Mouse (Mus musculus) Patski (cell line): ENCODE data around the gene Trappc2l. TPM values are rescaled to one million over a fixed set of nuclear protein-coding genes. Genes with fewer than 3 reads are reported as not detected.

Experiments used
- ATAC-seq: fragments of 100-300 bp; one replicate; pipeline ENCODE4 v1.8.0; 2021
- CTCF ChIA-PET: fragments of 350-600 bp; sonication (Branson Sonifier 250); formaldehyde crosslinking; loops from one replicate; lab custom pipeline; 2022; ENCODE audit warnings: inconsistent platforms; lab: Charles Lee
- POLR2A ChIA-PET: fragments of 350-600 bp; sonication (Branson Sonifier 250); formaldehyde crosslinking; loops from one replicate; lab custom pipeline; 2022; ENCODE audit warnings: antibody characterized with exemption, inconsistent platforms; lab: Charles Lee
- DNase-seq: peaks from one replicate; pipeline ENCODE4 v3.0.0-alpha.2; 2011; ENCODE audit warnings: low read depth, low spot score
- H3K27me3 ChIP-seq: fragments of 371-371 bp; one replicate; pipeline ENCODE4 v1.5.1; 2021
- CTCF ChIP-seq: fragments of 100-300 bp; IDR thresholded peaks from one replicate; pipeline ENCODE4 v1.5.1; 2021
- in situ Hi-C: fragments of 300-500 bp; cut with MboI; formaldehyde crosslinking; loops from 3 replicates; pipeline ENCODE4 v1.11.1; 2018; ENCODE audit warnings: low pct_unique_long_range_greater_than_20kb, mixed read lengths
- polyA plus RNA-seq: library from polyadenylated mRNA; unstranded; gene quantifications from one replicate; pipeline ENCODE4 v1.2.3, GENCODE M21; 2021

Trappc2l gene
- polyA plus RNA-seq, 1 experiment from 2014 or later: 99.5 TPM

GRCm38 (mm10) chr8:122636803-122637175 is 25.3 kb downstream of the Trappc2l start:
- no peak for DNase-seq
- ATAC-seq: no peak

GRCm38 (mm10) chr8:122637230-122637629 is 25.8 kb downstream of the Trappc2l start:
- DNase-seq (no peak), ATAC-seq (no peak)
- in situ Hi-C loops: no loop called here
- ChIA-PET CTCF (no interaction called here), POLR2A (no interaction called here)
- peaks cover 4% of the 10 kb centered on the region for H3K27me3 ChIP-seq
- TF ChIP-seq CTCF: no peak

More at GRCm38 (mm10) chr8:122636803-122637175, 25.3 kb downstream of the Trappc2l start:
- H3K27me3 ChIP-seq: peaks cover 4% of the 10 kb centered on the region
- in situ Hi-C loops: no loop called here
- ChIA-PET CTCF (no interaction called here), POLR2A (no interaction called here)
- TF ChIP-seq CTCF: no peak

- ChIA-PET CTCF (no interaction called here), POLR2A (no interaction called here)
- ATAC-seq (no peak), DNase-seq (no peak)
- in situ Hi-C loops: no loop called here
- no peak for TF ChIP-seq CTCF
- peaks cover 4% of the 10 kb centered on the region for H3K27me3 ChIP-seq
Measured at GRCm38 (mm10) chr8:122638601-122639000, 27.2 kb downstream of the Trappc2l start.

DNA sequence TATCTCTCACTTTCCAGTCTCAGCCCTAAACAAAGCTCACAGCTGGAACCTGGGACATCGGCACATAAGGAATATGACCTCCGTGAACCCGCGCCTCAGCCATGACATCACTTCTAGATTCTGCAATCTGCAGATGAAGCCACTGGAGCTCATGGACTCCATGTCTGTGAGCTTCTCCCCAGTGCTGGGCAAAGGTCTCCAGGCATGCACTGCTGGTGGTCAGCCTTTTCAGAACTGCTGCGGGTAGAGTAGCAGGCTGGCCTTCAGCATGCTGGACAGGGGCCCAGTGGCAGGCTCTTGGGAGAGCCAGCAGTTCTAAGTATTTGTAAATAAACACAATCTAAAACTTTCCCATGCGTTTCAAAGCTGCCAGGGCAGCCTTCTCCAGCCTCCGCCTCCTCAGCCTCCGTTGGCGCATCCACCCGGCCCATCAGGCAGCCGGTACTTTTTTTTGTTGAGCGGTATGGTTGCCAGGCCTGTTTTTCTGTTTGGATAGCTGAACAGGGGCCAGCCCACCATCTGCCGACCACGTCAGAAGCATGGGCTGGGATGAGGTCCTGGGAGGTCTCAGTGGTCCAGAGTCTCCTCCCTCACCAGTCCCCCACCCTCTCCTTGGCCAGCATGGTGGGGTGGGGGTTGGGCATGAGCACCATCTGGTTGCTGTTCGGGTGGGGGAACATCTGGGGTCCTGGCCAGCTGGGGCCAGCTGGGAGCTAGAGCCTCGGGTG is 28.2 kb downstream of the Trappc2l start:
- ChIA-PET CTCF (interaction anchor here (2.1 kb wide), 1 partner anchor 14 kb away, joined by 5 read pairs; no protein-coding TSS in a partner anchor), POLR2A (interaction anchor here (0.7 kb wide), 1 partner anchor 17 kb away, joined by 3 read pairs; the partner anchor contains the start of gene Pabpn1l)
- DNase-seq: no peak
- TF ChIP-seq CTCF: no peak
- peaks cover 4% of the 10 kb centered on the region for H3K27me3 ChIP-seq
- no peak for ATAC-seq
- in situ Hi-C loops: no loop called here

GRCm38 (mm10) chr8:122640825-122641224 is 29.4 kb downstream of the Trappc2l start:
- in situ Hi-C loops: no loop called here
- ChIA-PET POLR2A (no interaction called here), CTCF (interaction anchor here (2.1 kb wide), 1 partner anchor 15 kb away, joined by 5 read pairs; no protein-coding TSS in a partner anchor)
- H3K27me3 ChIP-seq: peaks cover 9% of the 10 kb centered on the region
- DNase-seq (no peak), ATAC-seq (no peak)
- no peak for TF ChIP-seq CTCF

DNA sequence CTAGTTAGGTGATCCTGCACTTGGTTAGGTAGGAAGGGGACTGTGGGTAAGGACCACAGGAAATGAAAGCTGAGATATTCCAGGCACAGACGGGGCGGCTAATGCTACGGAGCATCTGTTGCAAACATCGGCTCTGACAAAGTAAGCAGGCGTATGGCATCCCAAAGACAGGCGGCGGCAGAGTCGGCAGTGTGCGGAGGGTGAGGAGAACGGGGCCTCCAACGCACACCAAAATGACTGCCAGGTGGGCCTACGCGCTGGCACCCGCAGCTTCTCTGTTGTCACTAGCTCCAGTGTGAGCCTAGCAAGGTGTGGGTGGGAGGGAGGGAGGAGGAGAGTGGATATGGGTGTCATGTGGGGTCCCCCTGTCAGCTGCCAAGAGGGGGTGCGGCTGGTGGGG is 30.0 kb downstream of the Trappc2l start:
- no peak for ATAC-seq
- in situ Hi-C loops: no loop called here
- peaks cover 15% of the 10 kb centered on the region for H3K27me3 ChIP-seq
- POLR2A ChIA-PET: no interaction called here
- no peak for TF ChIP-seq CTCF
- CTCF ChIA-PET: interaction anchor here (1.1 to 2.1 kb wide), 2 partner anchors 10 to 16 kb away, joined by 3 to 5 read pairs; no protein-coding TSS in a partner anchor
- no peak for DNase-seq

GRCm38 (mm10) chr8:122642071-122642470 is 30.6 kb downstream of the Trappc2l start:
- ChIA-PET CTCF (interaction anchor here (0.6 to 1.1 kb wide), 2 partner anchors 11 to 24 kb away, joined by 3 read pairs; no protein-coding TSS in a partner anchor), POLR2A (no interaction called here)
- ATAC-seq (no peak), DNase-seq (no peak)
- in situ Hi-C loops: no loop called here
- TF ChIP-seq CTCF: no peak
- peaks cover 15% of the 10 kb centered on the region for H3K27me3 ChIP-seq

GRCm38 (mm10) chr8:122644175-122644954 is 32.9 kb downstream of the Trappc2l start:
- peaks cover 15% of the 10 kb centered on the region for H3K27me3 ChIP-seq
- POLR2A ChIA-PET: interaction anchor here (0.6 kb wide), 1 partner anchor 602 kb away, joined by 3 read pairs; no protein-coding TSS in a partner anchor

DNA sequence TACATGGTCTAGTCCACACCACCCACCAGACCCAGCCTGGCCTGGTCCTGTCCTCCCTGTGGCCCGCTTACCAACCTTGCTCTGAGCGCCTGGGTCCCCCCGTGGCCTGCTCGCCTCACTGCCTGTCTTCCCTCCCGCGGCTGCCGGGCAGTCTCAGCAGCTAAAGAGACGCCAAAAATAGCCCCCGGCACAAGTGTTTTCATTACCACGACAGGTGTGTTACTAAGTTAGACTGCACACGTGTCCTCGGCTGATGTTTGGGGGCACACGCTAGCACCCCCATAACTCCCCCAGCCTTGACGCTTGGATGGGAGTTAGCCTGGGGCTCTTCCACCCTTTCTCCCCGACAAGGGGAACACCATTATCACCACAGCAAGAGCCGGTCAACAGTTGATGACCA is 34.9 kb downstream of the Trappc2l start:
- DNase-seq: no peak
- in situ Hi-C loops: no loop called here
- no peak for ATAC-seq
- ChIA-PET CTCF (no interaction called here), POLR2A (no interaction called here)
- TF ChIP-seq CTCF: no peak
- H3K27me3 ChIP-seq: peaks cover 15% of the 10 kb centered on the region

More at GRCm38 (mm10) chr8:122644175-122644954, 32.9 kb downstream of the Trappc2l start:
- TF ChIP-seq CTCF: no peak
- DNase-seq (no peak), ATAC-seq (no peak)
- in situ Hi-C loops: no loop called here
- CTCF ChIA-PET: interaction anchor here (1.2 kb wide), 1 partner anchor 15 kb away, joined by 3 read pairs; no protein-coding TSS in a partner anchor

DNA sequence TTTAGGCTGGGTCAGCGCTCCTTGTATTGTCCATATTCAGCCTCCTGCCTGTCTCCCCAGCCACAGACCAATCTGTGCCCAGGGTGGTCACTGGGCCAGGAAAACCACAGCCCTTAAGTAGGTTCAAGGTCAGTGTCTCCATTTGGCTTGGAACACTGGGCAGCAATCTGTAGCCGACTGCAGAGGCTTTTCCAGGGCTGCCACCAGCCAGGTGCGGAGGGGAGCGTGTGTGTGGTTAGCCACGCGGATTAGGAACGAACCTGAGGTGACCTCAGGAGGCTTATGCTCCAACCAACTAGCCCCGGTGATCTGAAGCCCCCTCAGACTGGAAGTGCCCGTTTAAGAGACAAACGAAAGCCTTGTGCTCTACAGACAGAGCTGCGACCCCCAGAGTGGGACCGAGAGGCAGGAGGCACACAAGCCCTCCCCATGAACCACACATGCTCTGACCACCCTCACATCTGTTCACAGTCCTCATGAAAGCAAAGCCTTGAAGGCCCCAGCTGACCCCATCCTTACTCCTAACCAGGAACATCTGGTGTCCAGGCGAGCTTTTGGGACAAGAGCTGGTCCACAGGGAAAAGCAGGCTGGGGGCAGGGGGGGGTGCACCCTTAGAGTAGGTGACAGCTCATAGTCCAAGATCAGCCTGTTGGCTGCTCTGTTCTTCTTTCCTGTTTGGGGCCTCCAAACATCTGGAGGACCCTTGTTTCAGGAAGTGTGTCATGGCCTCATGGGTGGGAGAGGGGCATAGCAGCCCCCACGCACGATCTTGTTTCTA is 36.9 kb downstream of the Trappc2l start:
- no peak for DNase-seq
- ChIA-PET CTCF (interaction anchor here (2.2 kb wide), 1 partner anchor 11 kb away, joined by 7 read pairs; no protein-coding TSS in a partner anchor), POLR2A (interaction anchor here (0.6 kb wide), 1 partner anchor 555 kb away, joined by 3 read pairs; no protein-coding TSS in a partner anchor)
- in situ Hi-C loops: no loop called here
- no peak for TF ChIP-seq CTCF
- no peak for ATAC-seq
- H3K27me3 ChIP-seq: peaks cover 13% of the 10 kb centered on the region
